Mouse (Mus musculus): ENCODE measurements around the gene Gli2. TPM values are rescaled to one million over a fixed set of nuclear protein-coding genes. Genes with fewer than 3 reads are reported as not detected.

The Gli2 gene
- polyA plus RNA-seq, 1 experiment from 2014 or later = 0.22 TPM

DNA sequence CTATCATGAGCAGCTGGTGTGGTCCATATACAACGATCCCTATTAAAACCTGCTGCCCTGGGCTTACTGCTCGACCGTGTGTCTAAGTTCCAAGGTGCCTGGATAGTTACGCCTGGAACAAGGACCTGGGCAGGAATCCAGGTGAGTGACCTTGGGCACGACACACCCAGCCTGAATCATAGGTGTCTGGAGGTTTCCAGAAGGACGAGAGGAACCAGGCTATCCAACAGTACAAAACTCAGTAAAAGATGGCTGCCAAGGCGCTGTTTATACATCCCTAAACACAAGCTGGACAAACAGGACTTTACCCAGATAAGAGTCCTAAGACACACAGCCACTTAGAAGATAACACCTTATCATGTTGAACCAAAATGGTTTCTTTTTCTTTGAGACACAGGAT is 94.8 kb downstream of the Gli2 start:
- no peak overlapping the region for H3K4me2 ChIP-seq
- no peak overlapping the region for H3K9ac ChIP-seq
- no peaks in the 10 kb centered on the region for H3K9me3 ChIP-seq (replicated peaks)
- no peaks in the 10 kb centered on the region for H3K27me3 ChIP-seq
- H3K36me3 ChIP-seq = no peaks in the 10 kb centered on the region
- WGBS (ENCODE audit: insufficient replicate concordance) = 61% methylated on average over 7 of the region's 7 CpGs
- no peak overlapping the region for H3K27ac ChIP-seq
- no peaks in the 10 kb centered on the region for H3K4me1 ChIP-seq (replicated peaks)
- ATAC-seq (ENCODE audit: low read depth) = no peak
- DNase-seq = no peak
- H3K4me3 ChIP-seq (replicated peaks) = no peak overlapping the region

- no peak overlapping the region for H3K4me2 ChIP-seq
- H3K36me3 ChIP-seq = no peaks in the 10 kb centered on the region
- no peaks in the 10 kb centered on the region for H3K9me3 ChIP-seq (replicated peaks)
- ATAC-seq (ENCODE audit: low read depth) (no peak), DNase-seq (no peak)
- no peak overlapping the region for H3K4me3 ChIP-seq (replicated peaks)
- H3K27me3 ChIP-seq = no peaks in the 10 kb centered on the region
- WGBS (ENCODE audit: insufficient replicate concordance) = 90% methylated on average over 11 of the region's 11 CpGs
- H3K27ac ChIP-seq = no peak overlapping the region
- H3K9ac ChIP-seq = no peak overlapping the region
- no peaks in the 10 kb centered on the region for H3K4me1 ChIP-seq (replicated peaks)
Measured at GRCm38 (mm10) chr1:118955791-118956190, 97.6 kb downstream of the Gli2 start.

- Histone ChIP-seq H3K9ac (no peak overlapping the region), H3K9me3 (replicated peaks) (no peaks in the 10 kb centered on the region), H3K4me3 (replicated peaks) (no peak overlapping the region), H3K27me3 (no peaks in the 10 kb centered on the region), H3K4me2 (no peak overlapping the region), H3K36me3 (no peaks in the 10 kb centered on the region), H3K27ac (no peak overlapping the region), H3K4me1 (replicated peaks) (no peaks in the 10 kb centered on the region)
- DNase-seq (no peak), ATAC-seq (ENCODE audit: low read depth) (no peak)
- WGBS (ENCODE audit: insufficient replicate concordance) = 57% methylated on average over 10 of the region's 10 CpGs
Measured at GRCm38 (mm10) chr1:118954434-118955301, 98.8 kb downstream of the Gli2 start.

DNA sequence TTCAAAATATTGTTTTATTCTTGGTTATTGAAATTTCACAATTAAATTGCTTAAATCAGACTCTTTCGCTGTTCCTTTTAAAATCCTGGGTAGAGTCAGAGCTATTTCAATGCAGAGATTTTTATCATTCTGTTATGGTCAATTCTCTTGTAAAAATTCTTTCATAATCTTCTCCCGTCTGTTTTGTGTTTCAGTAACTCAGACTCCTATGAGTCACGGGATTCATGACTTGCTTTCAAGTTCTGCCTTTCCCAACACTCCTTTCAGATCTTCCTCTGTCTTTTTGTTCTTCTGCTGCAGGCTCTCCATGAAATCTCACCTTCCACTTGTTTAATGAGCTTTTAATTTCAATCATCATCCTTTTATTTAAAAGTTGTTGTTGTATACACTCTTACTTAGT is 100.4 kb downstream of the Gli2 start:
- H3K9me3 ChIP-seq (replicated peaks) = no peaks in the 10 kb centered on the region
- no peak overlapping the region for H3K9ac ChIP-seq
- no peak overlapping the region for H3K4me2 ChIP-seq
- H3K4me1 ChIP-seq (replicated peaks) = no peaks in the 10 kb centered on the region
- H3K36me3 ChIP-seq = no peaks in the 10 kb centered on the region
- WGBS (ENCODE audit: insufficient replicate concordance) = 57% methylated on average over 3 of the region's 3 CpGs
- no peak overlapping the region for H3K27ac ChIP-seq
- DNase-seq = no peak
- no peak overlapping the region for H3K4me3 ChIP-seq (replicated peaks)
- ATAC-seq (ENCODE audit: low read depth) = no peak
- no peaks in the 10 kb centered on the region for H3K27me3 ChIP-seq

- Histone ChIP-seq H3K4me2 (no peak overlapping the region), H3K36me3 (no peaks in the 10 kb centered on the region), H3K4me3 (replicated peaks) (no peak overlapping the region), H3K9ac (no peak overlapping the region), H3K27me3 (no peaks in the 10 kb centered on the region), H3K27ac (no peak overlapping the region), H3K9me3 (replicated peaks) (no peaks in the 10 kb centered on the region), H3K4me1 (replicated peaks) (no peaks in the 10 kb centered on the region)
- no peak for DNase-seq
- no peak for ATAC-seq (ENCODE audit: low read depth)
- 67% methylated on average over 5 of the region's 5 CpGs for WGBS (ENCODE audit: insufficient replicate concordance)
Measured at GRCm38 (mm10) chr1:118952318-118952717, 101.1 kb downstream of the Gli2 start.

DNA sequence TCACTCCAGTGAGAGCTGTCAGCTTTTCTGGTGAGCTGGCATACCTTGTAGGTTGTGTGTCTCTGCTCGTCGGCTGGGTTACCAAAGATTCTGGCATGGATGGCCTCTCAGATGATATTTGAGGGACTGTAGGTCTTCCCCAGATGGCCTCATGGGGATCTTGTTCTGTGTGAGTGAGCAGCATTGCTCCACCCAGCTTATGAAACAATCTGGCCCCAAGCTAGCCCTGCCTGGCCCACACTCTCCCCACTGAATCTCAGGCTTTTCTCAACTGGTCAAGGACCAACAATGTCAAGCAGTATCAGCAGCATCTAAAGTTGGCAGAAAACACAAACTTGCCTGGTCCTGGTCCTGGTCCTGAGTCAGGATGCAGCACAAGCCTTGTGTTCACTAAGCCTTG is 105.0 kb downstream of the Gli2 start:
- ATAC-seq (ENCODE audit: low read depth) = no peak
- H3K4me2 ChIP-seq = no peak overlapping the region
- no peak overlapping the region for H3K4me3 ChIP-seq (replicated peaks)
- 63% methylated on average over 2 of the region's 2 CpGs for WGBS (ENCODE audit: insufficient replicate concordance)
- no peaks in the 10 kb centered on the region for H3K36me3 ChIP-seq
- DNase-seq = no peak
- H3K9ac ChIP-seq = no peak overlapping the region
- no peak overlapping the region for H3K27ac ChIP-seq
- no peaks in the 10 kb centered on the region for H3K4me1 ChIP-seq (replicated peaks)
- H3K9me3 ChIP-seq (replicated peaks) = no peaks in the 10 kb centered on the region
- H3K27me3 ChIP-seq = no peaks in the 10 kb centered on the region

DNA sequence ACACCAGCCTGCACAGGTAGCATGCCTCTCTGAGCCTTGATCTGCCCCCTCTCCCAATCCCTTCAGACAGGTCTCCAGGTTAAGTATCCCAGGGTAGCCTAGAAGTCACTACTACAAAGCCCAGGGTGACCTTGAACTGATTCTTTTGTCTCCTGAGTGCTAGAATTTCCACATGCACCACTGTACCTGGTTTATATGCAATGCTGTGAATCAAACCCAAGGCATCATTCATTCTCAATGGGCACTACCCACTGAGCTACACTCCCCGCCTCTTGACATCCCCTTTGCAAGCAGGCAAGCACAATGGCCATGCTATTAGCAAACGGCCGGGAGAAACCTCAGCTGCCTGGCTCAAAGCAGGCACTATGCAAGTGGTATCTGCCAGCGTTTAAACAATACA is 106.2 kb downstream of the Gli2 start:
- Histone ChIP-seq H3K9ac (no peak overlapping the region), H3K4me1 (replicated peaks) (no peaks in the 10 kb centered on the region)
- no peak for ATAC-seq (ENCODE audit: low read depth)

GRCm38 (mm10) chr1:118941336-118941735 is 112.1 kb downstream of the Gli2 start:
- no peak overlapping the region for H3K4me2 ChIP-seq
- H3K36me3 ChIP-seq = no peaks in the 10 kb centered on the region
- 58% methylated on average over 8 of the region's 8 CpGs for WGBS (ENCODE audit: insufficient replicate concordance)
- no peak for ATAC-seq (ENCODE audit: low read depth)
- no peak overlapping the region for H3K4me3 ChIP-seq (replicated peaks)
- H3K9ac ChIP-seq = no peak overlapping the region
- H3K27ac ChIP-seq = no peak overlapping the region
- no peaks in the 10 kb centered on the region for H3K27me3 ChIP-seq
- no peaks in the 10 kb centered on the region for H3K4me1 ChIP-seq (replicated peaks)
- DNase-seq = no peak
- H3K9me3 ChIP-seq (replicated peaks) = no peaks in the 10 kb centered on the region

More for the DNA sequence above, 106.2 kb downstream of the Gli2 start:
- no peaks in the 10 kb centered on the region for H3K27me3 ChIP-seq
- H3K9me3 ChIP-seq (replicated peaks) = no peaks in the 10 kb centered on the region
- no peak overlapping the region for H3K4me3 ChIP-seq (replicated peaks)
- WGBS (ENCODE audit: insufficient replicate concordance) = 60% methylated on average over 4 of the region's 4 CpGs
- H3K36me3 ChIP-seq = no peaks in the 10 kb centered on the region
- no peak for DNase-seq
- H3K27ac ChIP-seq = no peak overlapping the region
- H3K4me2 ChIP-seq = no peak overlapping the region

GRCm38 (mm10) chr1:118940269-118940840 is 113.1 kb downstream of the Gli2 start:
- WGBS (ENCODE audit: insufficient replicate concordance) = 43% methylated on average over 5 of the region's 5 CpGs
- Histone ChIP-seq H3K36me3 (no peaks in the 10 kb centered on the region), H3K4me1 (replicated peaks) (no peaks in the 10 kb centered on the region), H3K4me2 (no peak overlapping the region), H3K4me3 (replicated peaks) (no peak overlapping the region), H3K27ac (no peak overlapping the region), H3K9ac (no peak overlapping the region), H3K27me3 (no peaks in the 10 kb centered on the region), H3K9me3 (replicated peaks) (no peaks in the 10 kb centered on the region)
- DNase-seq (no peak), ATAC-seq (ENCODE audit: low read depth) (no peak)

GRCm38 (mm10) chr1:118938206-118938605 is 115.2 kb downstream of the Gli2 start:
- Histone ChIP-seq H3K4me1 (replicated peaks) (no peaks in the 10 kb centered on the region), H3K9ac (no peak overlapping the region)
- 50% methylated on average over 4 of the region's 4 CpGs for WGBS (ENCODE audit: insufficient replicate concordance)

GRCm38 (mm10) chr1:118936108-118936507 is 117.3 kb downstream of the Gli2 start:
- Histone ChIP-seq H3K9ac (no peak overlapping the region), H3K36me3 (no peaks in the 10 kb centered on the region), H3K4me3 (replicated peaks) (no peak overlapping the region), H3K27me3 (no peaks in the 10 kb centered on the region), H3K4me2 (no peak overlapping the region), H3K27ac (no peak overlapping the region), H3K9me3 (replicated peaks) (no peaks in the 10 kb centered on the region), H3K4me1 (replicated peaks) (no peaks in the 10 kb centered on the region)
- no peak for ATAC-seq (ENCODE audit: low read depth)
- no peak for DNase-seq
- WGBS (ENCODE audit: insufficient replicate concordance) = 40% methylated on average over 4 of the region's 4 CpGs

More at GRCm38 (mm10) chr1:118938206-118938605, 115.2 kb downstream of the Gli2 start:
- Histone ChIP-seq H3K9me3 (replicated peaks) (no peaks in the 10 kb centered on the region), H3K4me3 (replicated peaks) (no peak overlapping the region), H3K27ac (no peak overlapping the region), H3K27me3 (no peaks in the 10 kb centered on the region), H3K4me2 (no peak overlapping the region), H3K36me3 (no peaks in the 10 kb centered on the region)
- DNase-seq (no peak), ATAC-seq (ENCODE audit: low read depth) (no peak)

- Histone ChIP-seq H3K4me1 (replicated peaks) (no peaks in the 10 kb centered on the region), H3K4me2 (no peak overlapping the region), H3K27me3 (no peaks in the 10 kb centered on the region), H3K36me3 (no peaks in the 10 kb centered on the region), H3K9ac (no peak overlapping the region), H3K9me3 (replicated peaks) (no peaks in the 10 kb centered on the region), H3K27ac (no peak overlapping the region), H3K4me3 (replicated peaks) (no peak overlapping the region)
- no peak for DNase-seq
- WGBS (ENCODE audit: insufficient replicate concordance) = 59% methylated on average over 6 of the region's 6 CpGs
- no peak for ATAC-seq (ENCODE audit: low read depth)
Measured at GRCm38 (mm10) chr1:118935518-118935917, 117.9 kb downstream of the Gli2 start.
